Mouse (Mus musculus) gastrocnemius, postnatal 10 days (tissue): ENCODE data around the gene Zfp300. TPM values are rescaled to one million over a fixed set of nuclear protein-coding genes. Genes with fewer than 3 reads are reported as not detected.

Experiments used
- DNase-seq: peaks from one replicate; pipeline ENCODE4 v3.0.0; 2021; ENCODE audit warnings: mixed read lengths
- long read RNA-seq, 2 experiments: library from polyadenylated mRNA; stranded (forward); transcript quantifications; one replicate each; pipeline ENCODE4 v2.0.0; 2021
- total RNA-seq, 2 experiments: library from RNA; stranded (reverse); gene quantifications; 2 replicates each; pipeline ENCODE4 v1.2.3; 2021

The Zfp300 gene
- total RNA-seq = under 1 TPM; 0.94 to 0.99 TPM
- long read RNA-seq, experiment 1, partial matches to known transcripts = 0 of 1 reads
- long read RNA-seq, experiment 1, other reads (novel, unspliced or antisense) = 1 of 1 reads
- long read RNA-seq, experiment 2 = 0 reads

DNA sequence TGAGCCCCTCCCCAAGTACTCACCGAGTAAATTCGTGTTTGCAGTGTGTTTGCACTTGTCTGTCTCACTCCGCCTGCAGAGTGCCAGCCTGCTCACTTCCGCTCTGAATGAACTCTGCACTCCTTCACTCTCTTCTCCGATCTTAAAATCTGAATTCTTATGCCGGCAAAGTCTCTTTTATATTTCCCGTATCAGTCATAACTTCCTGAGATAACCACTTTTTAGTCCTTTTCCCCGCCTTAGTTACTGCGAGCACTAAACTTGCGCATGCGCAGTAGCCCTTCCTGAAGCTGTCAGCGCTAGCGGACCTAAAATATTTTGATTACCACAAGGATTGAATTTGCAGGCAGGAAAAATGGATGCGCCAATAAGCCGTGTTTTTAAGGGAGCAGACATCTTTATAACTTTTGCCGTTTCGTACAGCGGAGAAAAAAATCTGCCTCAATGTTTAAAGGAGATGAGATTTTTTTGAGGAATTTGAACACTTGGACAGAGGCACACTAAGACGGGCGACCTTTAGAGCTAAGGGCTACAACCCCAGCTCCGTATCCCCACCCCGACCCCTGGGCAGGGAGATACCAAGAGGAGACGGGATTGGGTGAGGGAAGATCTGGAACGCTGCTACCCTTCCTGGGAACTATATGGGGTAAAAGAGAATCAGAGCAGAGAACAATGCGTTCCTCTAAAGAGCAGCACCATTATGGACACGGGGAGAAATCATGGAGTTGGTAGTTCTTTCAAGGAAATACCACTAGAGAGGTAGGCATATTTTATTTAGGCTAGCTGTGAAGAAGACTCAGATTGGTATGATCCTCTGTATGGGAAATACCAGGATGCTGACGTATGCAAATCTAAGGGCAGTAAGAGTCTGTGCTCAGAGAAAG is at the start of gene Zfp300:
TSS of gene Zfp300 (minus strand) at position 545 of the 884 bp plus-strand sequence.
- DNase-seq = peak; percentile 59

DNA sequence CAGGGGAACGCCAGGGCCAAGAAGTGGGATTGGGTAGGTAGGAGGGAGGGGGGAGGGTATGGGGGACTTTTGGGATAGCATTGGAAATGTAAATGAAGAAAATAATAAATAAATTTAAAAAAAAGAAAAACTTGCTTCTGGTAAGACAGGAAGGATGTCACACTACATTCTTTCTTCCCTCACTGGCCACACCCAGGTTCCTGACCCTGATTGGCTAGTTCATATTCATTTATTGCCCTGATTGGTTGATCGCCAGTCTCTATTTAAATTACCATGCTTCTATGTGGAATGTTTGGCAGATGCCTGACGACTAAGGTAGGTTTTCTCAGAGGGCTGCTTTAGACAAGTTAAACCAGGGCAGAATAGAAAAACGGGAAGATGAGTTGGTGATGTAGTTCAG is 26.2 kb upstream of the Zfp300 start, which contains the start of gene Ssxa1:
TSS of gene Ssxa1 (plus strand) at position 301 of the 400 bp plus-strand sequence.
- no peak for DNase-seq

DNA sequence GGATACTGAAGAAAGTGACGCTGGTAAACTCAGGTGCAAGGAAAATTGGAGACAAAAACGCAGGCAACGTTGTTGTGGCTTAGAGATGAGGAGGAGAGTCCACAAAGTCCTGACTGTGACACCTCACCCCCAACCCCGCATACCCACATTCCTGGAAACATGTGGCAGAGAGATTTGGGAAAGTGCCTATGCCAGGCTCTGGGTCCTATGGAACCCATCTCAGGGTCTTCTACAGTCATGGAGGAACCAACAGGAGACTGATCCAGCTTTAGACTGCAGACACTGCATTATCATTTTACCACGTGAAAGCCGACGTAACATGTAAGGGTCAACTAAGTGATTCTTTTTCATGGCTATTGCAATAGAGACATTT is 526 bp upstream of the Zfp300 start:
- no peak for DNase-seq

- no peak for DNase-seq
These were observed 713 bp downstream of the Zfp300 start for GRCm38 (mm10) chrX:21088645-21088982.

- no peak for DNase-seq
These were observed 21.2 kb downstream of the Zfp300 start, which contains the start of gene Spaca5 for GRCm38 (mm10) chrX:21068106-21068505. Gene Spaca5 (plus strand): TSS chrX:21068406.

GRCm38 (mm10) chrX:21062544-21062890 is 26.8 kb downstream of the Zfp300 start:
- DNase-seq = no peak

- DNase-seq = peak; percentile 66
These were observed 27.3 kb downstream of the Zfp300 start, which contains the start of gene Zfp182 for GRCm38 (mm10) chrX:21061866-21062543. Gene Zfp182 (minus strand): TSS chrX:21062316.

- DNase-seq = no peak
These were observed 27.9 kb downstream of the Zfp300 start for GRCm38 (mm10) chrX:21061460-21061859.

Other genes with a start within 250 kb of the Zfp300 start
- 10 to 100 TPM in 1 of 2 experiments, 1 to 10 TPM in 1; 7.9 to 22.1 TPM for gene Timp1, start 219.4 kb downstream of the Zfp300 start, total RNA-seq
- gene Syn1, start 168.5 kb downstream of the Zfp300 start, total RNA-seq = 1 to 10 TPM in 1 of 2 experiments, under 1 TPM in 1; 0.56 to 1.1 TPM
- gene Cfp, start 158.0 kb downstream of the Zfp300 start, total RNA-seq = 1 to 10 TPM; 6.7 to 8.6 TPM
- gene Elk1, start 138.9 kb downstream of the Zfp300 start, total RNA-seq = 1 to 10 TPM; 8.8 to 9.9 TPM
- 10 to 100 TPM; 25.1 to 25.5 TPM for gene Uxt, start 127.5 kb downstream of the Zfp300 start, total RNA-seq
- gene Zfp182, start 27.2 kb downstream of the Zfp300 start, total RNA-seq = 1 to 10 TPM; 2.8 to 4.4 TPM
- not detected for gene Spaca5, start 21.1 kb downstream of the Zfp300 start, total RNA-seq
- gene Ssxa1, start 26.3 kb upstream of the Zfp300 start, total RNA-seq = not detected
- gene Gm21876, start 86.1 kb upstream of the Zfp300 start, total RNA-seq = not detected